Mouse (Mus musculus) embryo, embryonic 9.5 days (tissue): ENCODE data around the gene St5.

Experiments used
- DNase-seq: peaks from one replicate; pipeline ENCODE4 v3.0.0-alpha.2; 2017; ENCODE audit errors: extremely low spot score

Gene St5

DNA sequence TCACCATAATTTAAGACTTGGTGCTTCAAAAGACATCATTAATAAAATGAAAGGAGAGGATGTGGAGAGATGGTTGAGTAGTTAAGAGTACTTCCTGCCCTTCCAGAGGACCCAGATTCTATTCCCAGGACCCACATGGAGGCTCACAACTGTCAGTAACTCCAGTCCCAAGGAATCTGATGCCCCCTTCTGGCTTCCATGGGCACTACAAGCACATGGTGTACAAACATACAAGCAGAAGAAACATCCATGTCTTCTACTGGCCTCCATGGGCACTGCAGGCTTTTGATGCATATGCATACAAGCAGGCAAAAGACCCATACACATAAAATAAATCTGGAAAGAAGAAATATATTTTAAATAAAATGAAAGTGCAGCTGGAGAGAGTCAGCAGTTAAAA, 3.2 kb downstream of the St5 start:
- DNase-seq = no peak

DNA sequence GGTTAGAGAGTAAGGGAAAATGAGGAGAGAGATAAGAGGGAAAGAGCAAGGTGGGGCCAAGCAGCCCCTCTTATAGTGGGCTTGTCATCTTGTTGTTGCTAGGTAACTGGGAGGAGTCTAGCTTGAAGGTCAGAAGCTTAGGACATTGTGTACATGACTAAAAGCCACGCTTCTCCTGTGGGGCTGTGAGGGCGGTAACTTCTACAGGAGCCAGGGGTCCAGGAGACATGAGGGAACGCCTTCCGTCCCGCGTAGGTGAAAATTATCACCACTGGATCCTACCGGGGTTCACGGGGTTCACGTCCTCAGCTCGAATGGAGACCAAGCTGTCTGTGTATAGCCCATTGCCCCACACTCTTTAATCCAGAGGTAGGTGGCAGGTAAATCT, 8.1 kb downstream of the St5 start:
- DNase-seq = no peak

GRCm38 (mm10) chr7:109694576-109695338, 8.6 kb downstream of the St5 start:
- DNase-seq = no peak

DNA sequence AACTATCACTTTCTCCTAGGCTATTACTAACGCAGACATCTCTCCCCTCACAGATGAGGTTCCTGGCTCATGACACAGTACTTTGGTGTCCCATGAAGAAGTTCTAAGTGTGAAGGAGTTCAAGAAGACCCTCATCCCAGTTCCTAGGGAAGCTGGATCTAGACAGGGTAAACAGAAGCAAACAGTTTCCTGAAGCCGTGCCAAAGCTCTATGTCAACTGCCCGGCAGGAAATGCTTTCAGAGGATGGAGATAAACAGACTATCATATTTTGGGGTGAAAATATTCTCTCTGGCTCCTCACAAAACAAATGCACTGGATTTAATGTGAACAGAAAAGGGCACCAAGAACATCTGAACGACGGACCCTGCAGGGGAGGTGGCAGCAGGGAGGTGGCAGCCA, 12.4 kb downstream of the St5 start:
- DNase-seq = no peak

DNA sequence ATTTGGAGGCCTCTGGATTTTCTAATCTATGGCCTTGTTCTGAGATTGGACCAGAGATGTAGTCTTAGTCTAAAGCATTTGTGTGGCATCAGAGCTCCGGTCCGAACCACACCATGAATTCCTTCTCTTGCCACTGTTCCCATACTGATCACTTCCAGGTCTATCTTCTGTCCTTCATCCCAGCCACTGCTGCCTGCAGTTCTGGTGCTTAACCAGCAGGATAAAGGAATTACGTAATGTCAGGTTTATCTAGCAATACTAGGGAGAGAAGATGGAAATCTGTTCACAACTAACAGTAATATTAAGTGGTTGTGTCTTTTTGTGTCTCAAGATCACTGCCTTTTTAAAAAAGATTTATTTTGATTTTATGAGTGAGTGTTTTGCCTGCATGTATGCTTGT, 13.3 kb downstream of the St5 start:
- no peak for DNase-seq

DNA sequence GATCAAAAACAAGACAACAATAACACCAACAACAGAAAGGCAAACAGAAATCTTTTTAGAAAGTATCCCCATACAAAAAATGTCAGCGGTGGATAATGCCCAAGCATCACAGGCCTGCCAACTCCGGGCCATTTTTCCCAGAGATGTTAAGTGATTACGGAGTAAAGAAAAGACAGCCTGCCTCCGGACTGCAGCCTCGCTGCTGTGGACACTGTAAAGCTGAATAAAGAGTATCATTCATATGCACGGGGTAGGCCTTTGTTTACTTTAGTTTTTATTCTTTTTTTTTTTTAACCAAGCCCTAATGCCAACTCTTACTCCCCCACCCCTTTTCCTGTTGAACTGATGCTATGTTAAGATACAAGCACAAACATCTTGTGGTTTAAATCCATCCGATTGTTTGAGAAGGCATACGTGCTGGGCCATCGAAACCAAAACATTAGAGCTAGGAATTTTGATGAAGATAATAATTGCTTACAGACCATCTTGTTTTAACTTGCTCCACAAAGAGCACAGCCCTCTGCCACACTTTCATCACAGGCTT, 16.7 kb downstream of the St5 start:
- no peak for DNase-seq

GRCm38 (mm10) chr7:109680879-109681278, 22.5 kb downstream of the St5 start:
- DNase-seq = no peak

GRCm38 (mm10) chr7:109680284-109680683, 23.1 kb downstream of the St5 start:
- DNase-seq = no peak

GRCm38 (mm10) chr7:109674944-109675628, 28.3 kb downstream of the St5 start:
- DNase-seq = no peak

- DNase-seq = peak; percentile 85
Observed at GRCm38 (mm10) chr7:109671581-109672471, 31.6 kb downstream of the St5 start.

- no peak for DNase-seq
Observed at GRCm38 (mm10) chr7:109669426-109670170, 33.8 kb downstream of the St5 start.

- DNase-seq = no peak
Observed at GRCm38 (mm10) chr7:109666664-109667063, 36.7 kb downstream of the St5 start.

DNA sequence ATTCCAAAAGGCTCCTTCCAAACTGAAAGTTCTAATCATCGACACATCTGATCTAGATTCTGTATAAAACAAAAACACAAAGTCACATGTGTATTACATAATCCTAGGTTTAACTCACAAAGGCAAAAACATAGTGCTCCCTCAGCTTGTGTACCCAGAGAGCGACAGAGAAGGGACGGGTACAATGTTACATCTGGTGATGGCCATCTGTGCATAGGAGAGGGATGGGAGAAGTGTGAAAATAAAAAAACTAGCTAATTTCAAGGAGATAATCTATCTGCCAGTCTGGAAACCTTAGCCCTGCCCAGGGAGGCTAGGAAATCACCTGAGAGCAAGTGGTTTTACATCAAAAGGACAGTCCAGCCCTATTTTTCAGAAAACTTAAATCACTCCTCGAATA, 40.8 kb downstream of the St5 start:
- no peak for DNase-seq

DNA sequence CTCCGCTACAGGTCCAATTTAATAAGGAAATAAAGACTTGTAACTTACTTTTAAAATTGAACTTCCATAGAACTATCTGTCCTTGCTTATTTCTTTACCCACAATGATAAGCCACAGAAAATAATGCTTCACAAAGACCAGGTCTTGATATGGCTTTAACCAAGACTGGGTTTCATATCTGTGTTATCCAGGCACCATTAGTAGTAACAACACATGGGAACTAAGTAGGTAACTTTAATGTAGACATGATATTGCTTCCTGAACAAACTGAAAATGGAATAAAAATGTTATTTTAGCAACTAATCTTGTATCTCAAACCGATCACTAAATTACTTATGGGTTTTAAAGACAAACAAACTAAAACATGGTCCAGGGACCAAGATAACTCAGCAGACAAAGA, 44.1 kb downstream of the St5 start:
- no peak for DNase-seq

DNA sequence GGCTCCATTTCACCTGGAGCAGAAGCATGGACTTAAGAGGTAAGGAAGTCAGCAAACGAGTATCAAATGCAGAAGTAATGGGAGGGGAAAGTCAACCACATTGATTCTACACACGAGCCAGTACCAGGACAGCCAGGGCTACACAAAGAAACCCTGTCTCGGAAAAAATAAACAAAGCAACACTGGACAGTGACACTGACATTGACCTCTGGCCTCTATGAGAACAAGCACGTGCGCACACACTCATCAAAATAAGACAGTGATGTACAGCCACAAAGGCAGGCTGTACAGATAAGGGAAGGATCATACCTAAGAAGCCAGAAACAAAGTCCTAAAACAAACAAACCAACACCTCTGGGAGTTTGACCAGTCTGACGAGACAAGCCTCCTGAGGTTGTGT, 45.5 kb downstream of the St5 start:
- no peak for DNase-seq

GRCm38 (mm10) chr7:109654871-109655270, 48.5 kb downstream of the St5 start:
- DNase-seq = no peak

GRCm38 (mm10) chr7:109648812-109649594, 54.4 kb downstream of the St5 start:
- DNase-seq = no peak

GRCm38 (mm10) chr7:109646574-109646973, 56.8 kb downstream of the St5 start:
- DNase-seq = no peak

DNA sequence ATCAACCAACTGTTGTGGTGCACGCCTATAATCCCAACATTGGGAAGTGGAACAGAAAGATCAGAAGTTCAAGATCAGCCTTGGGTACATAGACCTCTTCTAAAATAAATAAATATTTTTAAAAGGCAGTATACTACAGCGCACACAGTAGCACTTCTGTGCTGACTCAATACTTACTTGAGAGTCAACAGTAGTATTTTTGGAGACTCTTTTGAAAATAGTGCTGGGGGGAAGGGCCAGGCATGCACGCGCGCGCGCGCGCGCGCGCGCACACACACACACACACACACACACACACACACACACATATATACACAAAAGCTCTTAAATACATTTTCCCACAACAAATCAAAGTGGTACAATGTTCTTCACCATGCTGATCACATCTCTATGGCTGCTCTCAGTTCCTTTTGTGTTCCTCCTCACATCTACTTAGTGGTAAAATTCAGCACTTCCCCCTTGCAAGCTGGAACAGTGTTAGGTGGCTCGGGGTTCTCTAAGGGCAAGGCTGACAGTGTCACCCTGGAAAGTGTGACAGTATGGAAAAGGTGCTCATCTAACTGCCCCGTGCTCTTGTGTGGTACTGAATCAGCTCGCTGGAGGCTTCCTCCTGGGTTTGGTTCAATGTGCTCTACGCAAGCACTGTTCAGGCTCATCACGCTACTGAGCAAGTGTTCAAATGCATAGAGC, 60.0 kb downstream of the St5 start:
- no peak for DNase-seq

DNA sequence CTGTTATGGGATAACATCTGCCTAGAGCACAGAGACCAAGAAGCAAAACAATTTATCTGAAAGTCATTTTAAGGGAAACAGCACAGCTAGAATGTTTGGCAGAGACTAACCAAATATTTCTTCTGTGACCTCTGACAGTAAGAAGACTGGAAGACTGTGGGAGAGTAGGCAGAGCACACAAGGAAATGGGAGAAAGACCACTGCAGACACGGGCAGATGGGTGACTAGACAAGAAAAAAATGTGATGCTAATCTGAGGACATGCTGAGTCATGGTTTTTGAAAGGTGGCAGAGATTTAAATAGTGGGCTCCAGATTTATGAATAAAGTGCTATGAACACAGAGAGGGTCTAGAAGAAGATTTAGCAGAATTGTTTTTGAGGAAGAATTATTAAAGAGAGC, 61.4 kb downstream of the St5 start:
- no peak for DNase-seq
